Mouse (Mus musculus) bone marrow, adult 2 months (tissue): ENCODE measurements around the gene Reck. TPM values are rescaled to one million over a fixed set of nuclear protein-coding genes. Genes with fewer than 3 reads are reported as not detected.

Source experiments
- H3K27ac ChIP-seq: fragments of 200-500 bp; 2 replicates; pipeline ENCODE4 v1.5.1; 2012; ENCODE audit warnings: low read depth, mild to moderate bottlenecking, control low read depth, inconsistent platforms, low read length; ENCODE audit not compliant: control insufficient read depth, poor library complexity, insufficient read depth
- H3K4me1 ChIP-seq: fragments of 200-500 bp; 2 replicates; pipeline ENCODE4 v1.6.1; 2011; ENCODE audit warnings: low read length; ENCODE audit not compliant: control insufficient read depth, insufficient read depth
- H3K4me3 ChIP-seq: fragments of 200-500 bp; replicated peaks from 2 replicates; pipeline ENCODE3; 2011; ENCODE audit warnings: mild to moderate bottlenecking, low read depth, low read length, control low read depth; ENCODE audit not compliant: control insufficient read depth
- CTCF ChIP-seq: fragments of 200-500 bp; IDR thresholded peaks from 2 replicates; pipeline ENCODE4 v1.5.1; 2011; ENCODE audit warnings: low read length, control low read depth; ENCODE audit not compliant: control insufficient read depth, insufficient read depth
- POLR2A ChIP-seq: fragments of 200-500 bp; IDR thresholded peaks from 2 replicates; pipeline ENCODE4 v1.6.1; 2011; ENCODE audit warnings: low read depth, mild to moderate bottlenecking, control low read depth, low read length, borderline replicate concordance; ENCODE audit not compliant: control insufficient read depth
- WGBS: fragments of 180-500 bp; shearing (Covaris S2); methylation state at CpG from one replicate; pipeline ENCODE4 v1.1.7; 2018; 5-methylcytosine and 5-hydroxymethylcytosine counted together
- polyA plus RNA-seq: library from polyadenylated mRNA; stranded (reverse); fragments of >200 nt; gene quantifications from 2 replicates; pipeline ENCODE4 v1.2.4, GENCODE M21; 2011; ENCODE audit warnings: low replicate concordance; ENCODE audit not compliant: missing spikeins, insufficient read depth, insufficient read length

Gene Reck
- polyA plus RNA-seq, 1 experiment, result 2.9 TPM

GRCm38 (mm10) chr4:43920602-43921001, 45.3 kb downstream of the Reck start:
- Histone ChIP-seq H3K4me1 (no peaks in the 10 kb centered on the region), H3K27ac (no peak overlapping the region), H3K4me3 (no peak overlapping the region)
- no peak for TF ChIP-seq CTCF
- TF ChIP-seq POLR2A, result no peak
- WGBS, result 90% methylated on average over 1 of the region's 1 CpGs

DNA sequence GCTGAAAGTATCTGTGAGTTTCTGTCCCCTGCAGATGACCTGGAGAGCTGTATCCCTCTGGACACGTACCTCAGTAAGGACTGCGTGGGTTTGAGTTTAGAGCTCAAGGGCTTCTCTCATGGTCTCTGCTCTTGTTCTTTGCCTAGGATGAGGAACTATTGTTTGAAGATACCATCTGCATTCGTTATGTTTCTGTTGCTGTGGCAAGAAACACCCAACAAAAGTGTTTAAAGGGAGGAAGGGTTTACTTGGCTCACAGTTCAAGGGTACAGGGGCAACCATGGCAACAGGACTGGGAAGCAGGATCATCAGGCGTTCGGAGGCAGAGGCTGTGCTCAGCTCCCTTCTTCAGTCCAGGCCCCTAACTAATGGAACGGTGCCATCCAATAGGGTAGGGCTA, 49.8 kb downstream of the Reck start:
- TF ChIP-seq CTCF (no peak), POLR2A (no peak)
- Histone ChIP-seq H3K4me1 (no peaks in the 10 kb centered on the region), H3K27ac (no peak overlapping the region), H3K4me3 (no peak overlapping the region)
- 80% methylated on average over 6 of the region's 6 CpGs for WGBS

- TF ChIP-seq CTCF, result peak; percentile 83
- no peak for TF ChIP-seq POLR2A
- Histone ChIP-seq H3K27ac (no peak overlapping the region), H3K4me1 (no peaks in the 10 kb centered on the region), H3K4me3 (no peak overlapping the region)
- 0% methylated on average over 3 of the region's 3 CpGs for WGBS
These were observed 50.4 kb downstream of the Reck start for GRCm38 (mm10) chr4:43925779-43926178.

GRCm38 (mm10) chr4:43927826-43928225, 52.5 kb downstream of the Reck start:
- 89% methylated on average over 3 of the region's 3 CpGs for WGBS
- TF ChIP-seq POLR2A (no peak), CTCF (peak; percentile 41; the same call in 1 of the 2 replicates)

DNA sequence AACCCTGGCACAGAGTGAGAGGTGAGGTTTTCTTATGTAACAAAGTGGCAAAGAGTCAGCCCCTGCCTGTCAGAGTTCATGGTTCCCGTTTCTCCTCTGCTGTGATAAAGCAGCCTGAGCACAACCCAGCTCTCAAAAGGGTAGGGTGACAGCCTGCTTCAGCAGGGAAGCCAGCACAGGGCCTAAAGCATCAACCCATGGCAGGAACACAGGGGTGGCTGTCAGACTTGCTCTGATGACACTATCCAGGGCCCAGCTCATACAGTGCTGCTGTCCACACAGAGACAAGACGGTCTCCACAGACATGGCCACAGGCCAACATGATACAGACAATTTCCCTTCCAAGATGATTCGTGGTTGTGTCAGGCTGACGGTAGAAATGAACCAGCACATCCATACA, 56.5 kb downstream of the Reck start:
- Histone ChIP-seq H3K27ac (peak overlapping the region; percentile 50), H3K4me1 (peaks cover 7% of the 10 kb centered on the region; the same call in 1 of the 2 replicates), H3K4me3 (no peak overlapping the region)
- TF ChIP-seq CTCF (no peak), POLR2A (no peak)
- 20% methylated on average over 4 of the region's 4 CpGs for WGBS

More at GRCm38 (mm10) chr4:43927826-43928225, 52.5 kb downstream of the Reck start:
- H3K4me1 ChIP-seq, result peaks cover 3% of the 10 kb centered on the region; the same call in 1 of the 2 replicates
- H3K27ac ChIP-seq, result no peak overlapping the region
- H3K4me3 ChIP-seq, result no peak overlapping the region

DNA sequence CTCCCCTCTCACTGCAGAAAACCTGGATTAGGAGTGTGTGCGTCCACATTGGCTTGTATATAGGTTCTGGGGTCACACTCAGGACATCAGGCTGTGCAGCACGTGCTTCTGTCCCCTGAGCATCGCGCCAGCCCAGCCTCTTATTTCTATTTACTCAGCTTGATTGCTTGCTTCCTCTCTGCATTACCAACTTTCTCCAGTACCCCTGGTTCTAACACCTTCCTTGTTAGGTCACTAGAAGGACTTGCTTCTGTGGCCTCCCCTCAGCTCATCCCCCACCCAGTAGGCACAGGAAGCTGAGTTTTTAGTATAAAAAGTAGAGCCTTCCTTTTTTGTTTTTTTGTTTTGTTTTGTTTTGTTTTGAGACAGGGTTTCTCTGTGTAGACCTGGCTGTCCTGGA, 60.9 kb downstream of the Reck start:
- TF ChIP-seq POLR2A, result no peak
- no peak for TF ChIP-seq CTCF
- peaks cover 7% of the 10 kb centered on the region; the same call in 1 of the 2 replicates for H3K4me1 ChIP-seq
- 50% methylated on average over 4 of the region's 4 CpGs for WGBS
- peak overlapping the region; percentile 72 for H3K27ac ChIP-seq
- H3K4me3 ChIP-seq, result no peak overlapping the region

DNA sequence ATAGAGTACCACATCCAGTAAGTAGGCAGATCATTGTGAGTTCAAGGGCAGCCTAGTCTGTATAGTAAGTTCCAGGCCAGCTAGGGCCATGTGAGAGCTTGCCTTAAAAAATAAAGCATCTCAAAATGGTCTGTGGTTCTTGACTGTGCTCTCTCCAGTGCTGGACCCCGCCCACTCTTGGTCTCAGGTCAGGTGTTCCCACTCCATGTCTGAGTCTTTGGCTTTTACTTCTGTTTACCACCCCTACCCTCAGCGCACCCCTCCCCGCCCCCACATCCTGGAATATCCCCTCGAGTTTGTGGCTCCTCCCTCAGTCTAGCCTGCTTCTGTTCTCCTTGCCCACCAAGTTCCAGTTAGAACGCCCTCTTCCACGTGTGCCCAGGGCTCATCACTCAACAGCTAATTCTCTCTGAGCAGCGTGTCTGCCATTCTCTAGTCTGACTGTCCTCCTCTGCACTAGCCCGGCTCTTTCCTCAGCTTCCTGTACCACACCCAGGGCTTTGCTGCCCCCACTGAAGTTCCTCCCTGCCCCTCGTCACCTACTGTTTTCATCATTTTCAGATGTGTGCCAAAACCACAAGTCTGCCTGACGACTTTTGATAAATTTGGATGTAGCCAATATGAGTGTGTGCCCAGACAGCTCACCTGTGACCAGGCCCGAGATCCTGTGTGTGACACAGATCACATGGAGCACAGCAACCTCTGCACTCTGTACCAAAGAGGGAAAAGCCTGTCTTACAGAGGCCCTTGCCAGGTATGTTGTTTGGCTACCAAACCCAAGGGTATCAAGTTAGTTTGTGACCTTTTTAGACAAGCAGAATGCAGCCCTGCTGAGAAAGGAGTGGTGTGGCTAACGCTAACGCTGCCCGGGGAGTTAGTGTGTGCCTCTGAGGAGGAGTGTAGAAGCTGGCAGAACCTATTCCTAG, 61.7 kb downstream of the Reck start:
- H3K27ac ChIP-seq, result peak overlapping the region; percentile 72
- H3K4me1 ChIP-seq, result peaks cover 4% of the 10 kb centered on the region; the same call in 1 of the 2 replicates
- TF ChIP-seq CTCF (no peak), POLR2A (no peak)
- peak overlapping the region; percentile 55 for H3K4me3 ChIP-seq
- WGBS, result 9% methylated on average over 14 of the region's 14 CpGs

DNA sequence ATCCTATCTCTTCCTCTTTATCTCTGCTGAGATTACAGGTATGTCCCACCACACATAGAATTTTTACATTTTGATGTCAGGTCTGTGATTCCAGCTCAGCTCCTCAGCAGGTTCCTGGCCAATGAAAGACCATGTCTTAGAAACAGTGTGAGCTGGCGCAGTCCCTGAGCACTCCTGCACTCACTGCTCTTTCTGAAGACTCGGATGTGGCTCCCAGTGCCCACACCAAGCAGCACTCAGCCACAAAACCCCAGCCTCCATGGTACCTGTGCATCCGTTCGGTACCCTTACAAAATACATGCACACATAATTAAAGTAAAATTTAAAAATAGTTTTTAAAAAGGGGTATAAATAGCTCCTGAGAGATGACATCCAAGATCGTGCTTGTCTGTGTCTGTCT, 66.0 kb downstream of the Reck start:
- WGBS, result 52% methylated on average over 5 of the region's 5 CpGs
- Histone ChIP-seq H3K4me3 (no peak overlapping the region), H3K4me1 (no peaks in the 10 kb centered on the region; the same call in 1 of the 2 replicates), H3K27ac (no peak overlapping the region; the same call in 1 of the 2 replicates)
- TF ChIP-seq POLR2A (no peak), CTCF (no peak)

- H3K27ac ChIP-seq, result no peak overlapping the region
- TF ChIP-seq CTCF (no peak), POLR2A (no peak)
- H3K4me3 ChIP-seq, result no peak overlapping the region
- WGBS, result 89% methylated on average over 8 of the region's 8 CpGs
- no peaks in the 10 kb centered on the region; the same call in 1 of the 2 replicates for H3K4me1 ChIP-seq
These were observed 67.1 kb downstream of the Reck start for GRCm38 (mm10) chr4:43942421-43942820.
